Mouse (Mus musculus) forebrain, postnatal 0 days (tissue): ENCODE measurements around the gene Atl3. TPM values are rescaled to one million over a fixed set of nuclear protein-coding genes. Genes with fewer than 3 reads are reported as not detected.

Source experiments
- ATAC-seq: fragments of 200-750 bp; cut with Nextera tagmentation; 2 replicates; pipeline ENCODE4 v1.8.0; 2017; ENCODE audit warnings: mild to moderate bottlenecking, moderate library complexity
- DNase-seq: peaks from one replicate; pipeline ENCODE4 v3.0.0-alpha.2; 2015
- H3K27ac ChIP-seq: fragments of 300-500 bp; sonication (generic); 2 replicates; pipeline ENCODE4 v1.5.1; 2014; ENCODE audit warnings: low read depth, mild to moderate bottlenecking, antibody characterized with exemption, low read length, moderate library complexity, mixed read lengths
- H3K27me3 ChIP-seq: fragments of 300-500 bp; sonication (generic); 2 replicates; pipeline ENCODE4 v1.6.1; 2014; ENCODE audit warnings: mild to moderate bottlenecking, low read length, mixed read lengths; ENCODE audit not compliant: insufficient read depth
- H3K36me3 ChIP-seq: fragments of 300-500 bp; sonication (generic); 2 replicates; pipeline ENCODE4 v1.6.1; 2014; ENCODE audit warnings: mild to moderate bottlenecking, moderate library complexity; ENCODE audit not compliant: insufficient read depth
- H3K4me1 ChIP-seq: fragments of 300-500 bp; sonication (generic); 2 replicates; pipeline ENCODE4 v1.6.1; 2014; ENCODE audit warnings: antibody characterized with exemption; ENCODE audit not compliant: insufficient read depth
- H3K4me2 ChIP-seq: fragments of 300-500 bp; sonication (generic); 2 replicates; pipeline ENCODE4 v1.6.1; 2014; ENCODE audit warnings: low read depth, mild to moderate bottlenecking, moderate library complexity
- H3K4me3 ChIP-seq: fragments of 300-500 bp; sonication (generic); 2 replicates; pipeline ENCODE4 v1.5.1; 2014; ENCODE audit warnings: low read depth, low read length, mixed read lengths
- H3K9ac ChIP-seq: fragments of 300-500 bp; sonication (generic); 2 replicates; pipeline ENCODE4 v1.6.1; 2014; ENCODE audit warnings: mild to moderate bottlenecking
- H3K9me3 ChIP-seq: fragments of 300-500 bp; sonication (generic); 2 replicates; pipeline ENCODE4 v1.6.1; 2016; ENCODE audit warnings: low read length
- CTCF ChIP-seq: sonication (generic); IDR thresholded peaks from 2 replicates; pipeline ENCODE4 v1.5.1; 2016; ENCODE audit warnings: antibody characterized with exemption, control low read depth, low read depth
- WGBS: fragments of 180-500 bp; shearing (Covaris S2); extraction: QIAGEN DNeasy Blood & Tissue Kit; methylation state at CpG from one replicate; pipeline ENCODE4 v1.1.7; 2014; 5-methylcytosine and 5-hydroxymethylcytosine counted together
- polyA plus RNA-seq: library from polyadenylated mRNA; unstranded; fragments of >200 nt; fragmentation: Nextera tagmentation; extraction: Ambion mirVana; gene quantifications from 2 replicates; pipeline ENCODE4 v1.2.1, GENCODE M21; 2015
- total RNA-seq: library from RNA; depleted of rRNA; stranded (reverse); fragments of >200 nt; gene quantifications from 2 replicates; pipeline ENCODE4 v1.2.3, GENCODE M21; 2014

The Atl3 gene
- total and polyA plus RNA-seq, 2 experiments from 2014 or later = 4.2 to 18.3 TPM

GRCm38 (mm10) chr19:7551550-7552300, 57.9 kb downstream of the Atl3 start:
- H3K4me2 ChIP-seq = no peak overlapping the region
- 68% methylated on average over 4 of the region's 4 CpGs for WGBS
- no peaks in the 10 kb centered on the region for H3K36me3 ChIP-seq
- no peaks in the 10 kb centered on the region for H3K4me1 ChIP-seq
- TF ChIP-seq CTCF = no peak
- H3K27me3 ChIP-seq = no peaks in the 10 kb centered on the region
- no peak overlapping the region for H3K4me3 ChIP-seq
- H3K9ac ChIP-seq = no peak overlapping the region
- ATAC-seq (no peak), DNase-seq (no peak)
- H3K9me3 ChIP-seq = no peaks in the 10 kb centered on the region
- no peak overlapping the region for H3K27ac ChIP-seq

GRCm38 (mm10) chr19:7552301-7552673, 58.4 kb downstream of the Atl3 start:
- TF ChIP-seq CTCF = no peak
- H3K27me3 ChIP-seq = no peaks in the 10 kb centered on the region
- DNase-seq (no peak), ATAC-seq (no peak)
- no peak overlapping the region for H3K4me2 ChIP-seq
- 93% methylated on average over 2 of the region's 2 CpGs for WGBS
- no peak overlapping the region for H3K9ac ChIP-seq
- no peaks in the 10 kb centered on the region for H3K36me3 ChIP-seq
- H3K27ac ChIP-seq = no peak overlapping the region
- no peaks in the 10 kb centered on the region for H3K9me3 ChIP-seq
- H3K4me1 ChIP-seq = 0 out of 2 replicates have a peak, but pooled peaks cover 2% of the 10 kb centered on the region
- H3K4me3 ChIP-seq = no peak overlapping the region

GRCm38 (mm10) chr19:7553441-7553840, 59.6 kb downstream of the Atl3 start:
- Histone ChIP-seq H3K36me3 (no peaks in the 10 kb centered on the region), H3K4me3 (no peak overlapping the region), H3K9me3 (no peaks in the 10 kb centered on the region), H3K27ac (no peak overlapping the region), H3K9ac (no peak overlapping the region), H3K27me3 (no peaks in the 10 kb centered on the region), H3K4me2 (no peak overlapping the region), H3K4me1 (0 out of 2 replicates have a peak, but pooled peaks cover 4% of the 10 kb centered on the region)
- ATAC-seq = no peak
- no peak for DNase-seq
- TF ChIP-seq CTCF = no peak

- ATAC-seq = no peak
- no peak for DNase-seq
- Histone ChIP-seq H3K4me3 (no peak overlapping the region), H3K27me3 (no peaks in the 10 kb centered on the region), H3K36me3 (no peaks in the 10 kb centered on the region), H3K4me1 (0 out of 2 replicates have a peak, but pooled peaks cover 4% of the 10 kb centered on the region), H3K9me3 (no peaks in the 10 kb centered on the region), H3K4me2 (no peak overlapping the region), H3K27ac (no peak overlapping the region), H3K9ac (no peak overlapping the region)
- WGBS = 76% methylated on average over 4 of the region's 4 CpGs
- no peak for TF ChIP-seq CTCF
Measured at GRCm38 (mm10) chr19:7554881-7555280, 61.0 kb downstream of the Atl3 start.

GRCm38 (mm10) chr19:7556641-7557040, 62.8 kb downstream of the Atl3 start:
- ATAC-seq (no peak), DNase-seq (no peak)
- no peak overlapping the region for H3K27ac ChIP-seq
- no peak overlapping the region for H3K4me2 ChIP-seq
- no peaks in the 10 kb centered on the region for H3K36me3 ChIP-seq
- no peaks in the 10 kb centered on the region for H3K27me3 ChIP-seq
- H3K9me3 ChIP-seq = no peaks in the 10 kb centered on the region
- 94% methylated on average over 1 of the region's 1 CpGs for WGBS
- 0 out of 2 replicates have a peak, but pooled peaks cover 4% of the 10 kb centered on the region for H3K4me1 ChIP-seq
- no peak overlapping the region for H3K4me3 ChIP-seq
- TF ChIP-seq CTCF = no peak
- H3K9ac ChIP-seq = no peak overlapping the region

- Histone ChIP-seq H3K27me3 (no peaks in the 10 kb centered on the region), H3K4me2 (peak within 1 kb of the TSS; percentile 49), H3K36me3 (no peaks in the 10 kb centered on the region), H3K4me1 (0 out of 2 replicates have a peak, but pooled peaks cover 4% of the 10 kb centered on the region), H3K9ac (no peak within 1 kb of the TSS), H3K27ac (no peak within 1 kb of the TSS; the same call in 1 of the 2 replicates), H3K9me3 (no peaks in the 10 kb centered on the region), H3K4me3 (peak within 1 kb of the TSS; percentile 30)
- 3% methylated on average over 27 of the region's 27 CpGs for WGBS
- DNase-seq = peak; percentile 11
- TF ChIP-seq CTCF = no peak
- peak; percentile 65 for ATAC-seq
Measured at GRCm38 (mm10) chr19:7557328-7557822, 63.5 kb downstream of the Atl3 start, which contains the start of gene Pla2g16. TSS of gene Pla2g16 (plus strand) at chr19:7557459.

- H3K4me1 ChIP-seq = 0 out of 2 replicates have a peak, but pooled peaks cover 4% of the 10 kb centered on the region
- 8% methylated on average over 4 of the region's 4 CpGs for WGBS
- H3K27me3 ChIP-seq = no peaks in the 10 kb centered on the region
- peak overlapping the region; percentile 30; the same call in 1 of the 2 replicates for H3K4me3 ChIP-seq
- H3K9me3 ChIP-seq = no peaks in the 10 kb centered on the region
- peak overlapping the region; percentile 49 for H3K4me2 ChIP-seq
- no peak for ATAC-seq
- H3K9ac ChIP-seq = no peak overlapping the region
- no peaks in the 10 kb centered on the region for H3K36me3 ChIP-seq
- no peak overlapping the region; the same call in 1 of the 2 replicates for H3K27ac ChIP-seq
- TF ChIP-seq CTCF = no peak
- no peak for DNase-seq
Measured at GRCm38 (mm10) chr19:7557844-7558243, 64.0 kb downstream of the Atl3 start.
